In genomic region chr17:50019090-50019489, GRCm38 (mm10) we compare ENCODE assay signal across 8 mouse cellular contexts.
DNase-seq lines count a peak whose midpoint lies in the region; ATAC-seq and TF ChIP-seq lines count a peak whose summit lies in the region.
"Had no signal": no experiment of that assay in that cellular context is flagged by ENCODE, and none has a peak within 500 bp of the region (broad histone marks: within the 10 kb centered on the region; RNA-seq: fewer than 3 reads in every experiment).

No protein-coding gene starts in this region.

- ATAC-seq in erythroid progenitor cell, adult 5-6 weeks (replicated peaks; ENCODE audit: low FRiP score, poor library complexity, severe bottlenecking) = peak; percentile 67
- no peak for ATAC-seq in hindbrain, postnatal 0 days
- no peak for ATAC-seq in kidney, embryonic 16.5 days (ENCODE audit: low FRiP score, low TSS enrichment)

- H3K36me3 ChIP-seq in hindbrain, postnatal 0 days (ENCODE audit: insufficient read depth, low read length) = no peaks in the 10 kb centered on the region
- no peaks in the 10 kb centered on the region for H3K36me3 ChIP-seq in kidney, embryonic 16.5 days (ENCODE audit: insufficient read depth, low read length)
- H3K36me3 ChIP-seq: embryonic facial prominence, embryonic 12.5 days had no signal

- peak overlapping the region; percentile 42; the same call in 1 of the 2 replicates for H3K27ac ChIP-seq in hindbrain, postnatal 0 days
- H3K27ac ChIP-seq in kidney, embryonic 16.5 days (ENCODE audit: low read length) = no peak overlapping the region
- H3K27ac ChIP-seq: embryonic facial prominence, embryonic 12.5 days had no signal

- WGBS in hindbrain, postnatal 0 days = 53% methylated on average over 5 of the region's 5 CpGs
- 73% methylated on average over 5 of the region's 5 CpGs for WGBS in kidney, embryonic 16.5 days

- H3K4me3 ChIP-seq in hindbrain, postnatal 0 days (ENCODE audit: low read length) = no peak overlapping the region
- H3K4me3 ChIP-seq in kidney, embryonic 16.5 days (ENCODE audit: low read length) = no peak overlapping the region
- H3K4me3 ChIP-seq: embryonic facial prominence, embryonic 12.5 days had no signal

- TF ChIP-seq CTCF in hindbrain, postnatal 0 days (IDR thresholded peaks at IDR 0.05; ENCODE audit: low read depth) = no peak

- no peaks in the 10 kb centered on the region for H3K27me3 ChIP-seq in hindbrain, postnatal 0 days (ENCODE audit: insufficient read depth, low read length)
- H3K27me3 ChIP-seq in kidney, embryonic 16.5 days (ENCODE audit: insufficient read depth, low read length) = no peaks in the 10 kb centered on the region
- H3K27me3 ChIP-seq: embryonic facial prominence, embryonic 12.5 days had no signal

- peak; percentile 55 for DNase-seq in layer of hippocampus, adult 8-10 months (ENCODE audit: low spot score in 2 of 2)
- DNase-seq in layer of hippocampus, adult 9-10 months (ENCODE audit: low spot score) = no peak
- no peak for DNase-seq in hindbrain, postnatal 0 days (ENCODE audit: low spot score)
- DNase-seq in retina, postnatal 1 day = peak; percentile 67
- DNase-seq in frontal cortex, postnatal 36 days (ENCODE audit: low spot score in 2 of 2) = no peak

- H3K4me2 ChIP-seq in hindbrain, postnatal 0 days (ENCODE audit: low read depth, low read length) = no peak overlapping the region
- no peak overlapping the region for H3K4me2 ChIP-seq in kidney, embryonic 16.5 days (replicated peaks; ENCODE audit: low read depth, low read length)
- H3K4me2 ChIP-seq: embryonic facial prominence, embryonic 12.5 days had no signal

- H3K4me1 ChIP-seq in hindbrain, postnatal 0 days (ENCODE audit: insufficient read depth, low read length) = peaks cover 24% of the 10 kb centered on the region
- 0 out of 2 replicates have a peak, but pooled peaks cover 4% of the 10 kb centered on the region for H3K4me1 ChIP-seq in kidney, embryonic 16.5 days (ENCODE audit: insufficient read depth, low read length)
- H3K4me1 ChIP-seq: embryonic facial prominence, embryonic 12.5 days had no signal

- no peak overlapping the region for H3K9ac ChIP-seq in hindbrain, postnatal 0 days (replicated peaks; ENCODE audit: low read length)
- no peak overlapping the region for H3K9ac ChIP-seq in kidney, embryonic 16.5 days (replicated peaks; ENCODE audit: low read length)
- H3K9ac ChIP-seq: embryonic facial prominence, embryonic 12.5 days had no signal

- H3K9me3 ChIP-seq in hindbrain, postnatal 0 days (ENCODE audit: low read length) = no peaks in the 10 kb centered on the region
- no peaks in the 10 kb centered on the region for H3K9me3 ChIP-seq in kidney, embryonic 16.5 days (ENCODE audit: low read length)
- H3K9me3 ChIP-seq: embryonic facial prominence, embryonic 12.5 days had no signal

Comparison
In these comparisons a context has a peak if more than half of its experiments do, and no peak if none do; other contexts are left out.
1. DNase-seq: peak in layer of hippocampus, adult 8-10 months (2 of 2) and retina, postnatal 1 day (single experiment); none in layer of hippocampus, adult 9-10 months (single experiment), hindbrain, postnatal 0 days (single experiment) and frontal cortex, postnatal 36 days (0 of 2).